Mouse (Mus musculus): ENCODE data around the gene Olfr191. TPM values are rescaled to one million over a fixed set of nuclear protein-coding genes. Genes with fewer than 3 reads are reported as not detected.
"Not testable (repeated sequence)": the region's sequence is repeated elsewhere in the genome, so short reads cannot be mapped to it uniquely, and the experiment has no call there.

Gene Olfr191
- polyA plus RNA-seq (2016; fragmentation: Nextera tagmentation; extraction: Ambion mirVana) = not detected in 2 replicates

DNA sequence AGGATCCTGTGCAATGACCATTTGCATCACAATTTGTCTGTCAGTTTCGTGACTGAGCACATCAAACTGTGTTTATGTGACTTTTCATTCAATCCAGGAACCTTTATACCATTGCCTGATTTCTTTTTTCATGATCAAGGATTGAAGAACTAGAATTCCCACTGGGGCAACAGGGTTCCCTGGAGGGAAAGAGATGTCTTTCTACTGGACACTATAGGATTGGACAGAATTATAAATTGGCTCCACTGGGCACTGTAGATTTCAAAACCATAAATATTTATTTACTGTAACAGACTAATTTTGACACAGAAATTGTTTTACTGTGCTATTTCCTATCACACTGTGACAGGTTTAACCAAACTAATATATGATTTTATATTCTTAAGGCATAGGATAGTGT is at the start of gene Olfr191:
Gene Olfr191, minus strand, starts transcription at position 101 of the 400 bp plus-strand sequence.
- not testable (repeated sequence) for ATAC-seq (ENCODE audit: insufficient number of reproducible peaks, insufficient read depth, low FRiP score, low TSS enrichment); H3K4me3 ChIP-seq; H3K4me2 ChIP-seq (replicated peaks); H3K27ac ChIP-seq; H3K4me1 ChIP-seq; H3K9ac ChIP-seq; H3K27me3 ChIP-seq; H3K36me3 ChIP-seq; H3K9me3 ChIP-seq
- 47% methylated on average over 1 of the region's 1 CpGs for WGBS

GRCm38 (mm10) chr16:59130740-59131139 is 41.1 kb upstream of the Olfr191 start:
- no peaks in the 10 kb centered on the region for H3K36me3 ChIP-seq
- no peak overlapping the region for H3K27ac ChIP-seq
- WGBS = 77% methylated on average over 1 of the region's 1 CpGs
- H3K9me3 ChIP-seq = no peaks in the 10 kb centered on the region
- H3K9ac ChIP-seq = no peak overlapping the region
- no peak for ATAC-seq (ENCODE audit: insufficient number of reproducible peaks, insufficient read depth, low FRiP score, low TSS enrichment)
- no peak overlapping the region for H3K4me3 ChIP-seq
- no peak overlapping the region for H3K4me2 ChIP-seq (replicated peaks)
- H3K4me1 ChIP-seq = no peaks in the 10 kb centered on the region
- H3K27me3 ChIP-seq = no peaks in the 10 kb centered on the region

DNA sequence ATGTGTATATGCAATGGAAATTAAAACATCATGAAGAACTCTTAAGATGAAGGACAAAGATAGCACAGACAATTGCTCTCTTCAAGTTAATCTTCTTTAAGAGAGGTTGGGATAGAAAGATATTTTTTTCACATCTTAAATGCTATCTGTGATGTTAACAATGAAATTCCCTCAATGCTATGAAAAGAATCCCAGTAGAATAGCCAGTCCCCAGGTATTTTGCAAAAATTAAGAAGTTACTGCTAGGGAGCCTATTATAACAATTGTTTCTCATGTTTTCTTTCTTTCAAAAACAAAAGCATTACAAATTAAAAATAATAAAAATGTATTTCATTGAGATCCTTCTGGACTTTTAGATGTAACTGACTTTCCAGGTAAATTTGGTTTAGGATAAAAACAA is 31.3 kb upstream of the Olfr191 start, which contains the start of gene Olfr194:
Gene Olfr194, minus strand, starts transcription at position 101 of the 400 bp plus-strand sequence.
- no peak within 1 kb of the TSS for H3K4me2 ChIP-seq (replicated peaks)
- no peaks in the 10 kb centered on the region for H3K9me3 ChIP-seq
- H3K27me3 ChIP-seq = no peaks in the 10 kb centered on the region
- no peaks in the 10 kb centered on the region for H3K36me3 ChIP-seq
- H3K4me3 ChIP-seq = no peak within 1 kb of the TSS
- no peak for ATAC-seq (ENCODE audit: insufficient number of reproducible peaks, insufficient read depth, low FRiP score, low TSS enrichment)
- no peaks in the 10 kb centered on the region for H3K4me1 ChIP-seq
- no peak within 1 kb of the TSS for H3K9ac ChIP-seq
- no peak within 1 kb of the TSS for H3K27ac ChIP-seq

DNA sequence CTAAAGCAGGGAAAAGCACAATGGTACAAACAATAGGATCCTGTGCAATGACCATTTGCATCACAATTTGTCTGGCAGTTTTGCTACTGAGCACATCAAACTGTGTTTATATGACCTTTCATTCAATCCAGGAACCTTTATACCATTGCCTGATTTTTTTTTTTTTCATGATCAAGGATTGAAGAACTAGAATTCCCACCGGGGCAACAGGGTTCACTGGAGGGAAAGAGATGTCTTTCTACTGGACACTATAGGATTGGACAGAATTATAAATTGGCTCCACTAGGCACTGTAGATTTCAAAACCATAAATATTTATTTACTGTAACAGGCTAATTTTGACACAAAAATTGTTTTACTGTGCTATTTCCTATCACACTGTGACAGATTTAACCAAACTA is 22.2 kb upstream of the Olfr191 start, which contains the start of gene Olfr193:
Gene Olfr193, minus strand, starts transcription at position 101 of the 400 bp plus-strand sequence.
- no peak within 1 kb of the TSS for H3K4me2 ChIP-seq (replicated peaks)
- H3K9ac ChIP-seq = no peak within 1 kb of the TSS
- no peak within 1 kb of the TSS for H3K4me3 ChIP-seq
- no peaks in the 10 kb centered on the region for H3K4me1 ChIP-seq
- H3K27ac ChIP-seq = no peak within 1 kb of the TSS
- WGBS = 88% methylated on average over 1 of the region's 1 CpGs
- H3K9me3 ChIP-seq = no peaks in the 10 kb centered on the region
- ATAC-seq (ENCODE audit: insufficient number of reproducible peaks, insufficient read depth, low FRiP score, low TSS enrichment) = no peak
- no peaks in the 10 kb centered on the region for H3K27me3 ChIP-seq
- no peaks in the 10 kb centered on the region for H3K36me3 ChIP-seq

- H3K9ac ChIP-seq; H3K27ac ChIP-seq; H3K4me2 ChIP-seq (replicated peaks); H3K36me3 ChIP-seq; H3K4me3 ChIP-seq; ATAC-seq (ENCODE audit: insufficient number of reproducible peaks, insufficient read depth, low FRiP score, low TSS enrichment); H3K9me3 ChIP-seq; H3K4me1 ChIP-seq; H3K27me3 ChIP-seq: not testable (repeated sequence)
- 79% methylated on average over 5 of the region's 5 CpGs for WGBS
These were observed 18.9 kb upstream of the Olfr191 start for GRCm38 (mm10) chr16:59108522-59108921.

- H3K4me2 ChIP-seq (replicated peaks) = no peak overlapping the region
- H3K27ac ChIP-seq = no peak overlapping the region
- H3K36me3 ChIP-seq = no peaks in the 10 kb centered on the region
- no peak for ATAC-seq (ENCODE audit: insufficient number of reproducible peaks, insufficient read depth, low FRiP score, low TSS enrichment)
- 72% methylated on average over 2 of the region's 2 CpGs for WGBS
- H3K27me3 ChIP-seq = no peaks in the 10 kb centered on the region
- no peaks in the 10 kb centered on the region for H3K4me1 ChIP-seq
- no peaks in the 10 kb centered on the region for H3K9me3 ChIP-seq
- no peak overlapping the region for H3K9ac ChIP-seq
- no peak overlapping the region for H3K4me3 ChIP-seq
These were observed 15.7 kb upstream of the Olfr191 start for GRCm38 (mm10) chr16:59105312-59105711.

DNA sequence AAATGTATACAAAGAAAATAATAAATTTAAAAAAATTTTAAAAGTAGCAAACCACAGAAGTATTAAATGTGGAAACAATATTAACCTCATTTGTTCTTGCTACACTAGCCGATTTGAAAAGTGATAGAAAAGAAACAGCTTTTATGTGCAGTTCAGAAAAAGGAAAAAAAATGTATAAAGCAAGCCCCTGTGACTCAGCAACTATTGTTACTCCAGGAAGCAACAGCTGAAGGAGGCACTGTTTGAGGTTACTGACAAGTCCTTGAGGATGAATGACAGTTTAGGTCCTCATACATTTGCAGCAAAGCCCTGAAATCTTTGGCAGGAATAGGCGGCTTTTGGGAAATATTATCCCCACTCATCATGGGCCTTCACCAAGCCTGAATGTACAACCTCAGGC is 8.5 kb downstream of the Olfr191 start:
- H3K9me3 ChIP-seq; H3K9ac ChIP-seq; H3K4me3 ChIP-seq; H3K4me1 ChIP-seq; H3K27me3 ChIP-seq; ATAC-seq (ENCODE audit: insufficient number of reproducible peaks, insufficient read depth, low FRiP score, low TSS enrichment); H3K36me3 ChIP-seq; H3K4me2 ChIP-seq (replicated peaks); H3K27ac ChIP-seq: not testable (repeated sequence)
- WGBS = 85% methylated on average over 2 of the region's 2 CpGs

DNA sequence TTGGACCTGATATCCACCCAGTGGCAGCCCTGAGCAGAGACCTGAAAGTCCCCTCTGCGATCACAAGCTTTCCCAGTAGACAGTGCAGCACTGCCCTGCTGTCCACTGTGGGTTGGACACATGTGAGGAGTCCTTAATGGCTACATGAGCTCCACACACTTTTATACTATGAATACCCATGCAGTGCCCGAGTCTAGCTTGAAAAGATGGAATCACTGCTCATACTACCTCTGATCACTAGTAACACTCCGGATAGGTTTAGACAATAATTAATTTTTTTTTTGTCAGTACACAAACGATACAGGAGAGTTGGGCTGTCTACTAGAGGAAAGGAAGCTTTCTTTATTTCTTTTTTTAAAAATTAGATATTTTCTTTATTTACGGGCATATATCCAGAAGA is 11.7 kb downstream of the Olfr191 start, which contains the start of gene Olfr190:
Gene Olfr190, minus strand, starts transcription at position 101 of the 400 bp plus-strand sequence.
- Histone ChIP-seq H3K4me3 (no peak within 1 kb of the TSS), H3K27ac (no peak within 1 kb of the TSS), H3K4me1 (no peaks in the 10 kb centered on the region), H3K36me3 (no peaks in the 10 kb centered on the region), H3K4me2 (replicated peaks) (no peak within 1 kb of the TSS), H3K9me3 (no peaks in the 10 kb centered on the region), H3K27me3 (no peaks in the 10 kb centered on the region), H3K9ac (no peak within 1 kb of the TSS)
- 89% methylated on average over 5 of the region's 5 CpGs for WGBS
- ATAC-seq (ENCODE audit: insufficient number of reproducible peaks, insufficient read depth, low FRiP score, low TSS enrichment) = no peak

- no peak overlapping the region for H3K27ac ChIP-seq
- no peaks in the 10 kb centered on the region for H3K9me3 ChIP-seq
- H3K9ac ChIP-seq = no peak overlapping the region
- ATAC-seq (ENCODE audit: insufficient number of reproducible peaks, insufficient read depth, low FRiP score, low TSS enrichment) = no peak
- 82% methylated on average over 1 of the region's 1 CpGs for WGBS
- no peak overlapping the region for H3K4me3 ChIP-seq
- H3K36me3 ChIP-seq = no peaks in the 10 kb centered on the region
- H3K4me2 ChIP-seq (replicated peaks) = no peak overlapping the region
- H3K27me3 ChIP-seq = no peaks in the 10 kb centered on the region
- no peaks in the 10 kb centered on the region for H3K4me1 ChIP-seq
These were observed 16.1 kb downstream of the Olfr191 start for GRCm38 (mm10) chr16:59073520-59073919.

DNA sequence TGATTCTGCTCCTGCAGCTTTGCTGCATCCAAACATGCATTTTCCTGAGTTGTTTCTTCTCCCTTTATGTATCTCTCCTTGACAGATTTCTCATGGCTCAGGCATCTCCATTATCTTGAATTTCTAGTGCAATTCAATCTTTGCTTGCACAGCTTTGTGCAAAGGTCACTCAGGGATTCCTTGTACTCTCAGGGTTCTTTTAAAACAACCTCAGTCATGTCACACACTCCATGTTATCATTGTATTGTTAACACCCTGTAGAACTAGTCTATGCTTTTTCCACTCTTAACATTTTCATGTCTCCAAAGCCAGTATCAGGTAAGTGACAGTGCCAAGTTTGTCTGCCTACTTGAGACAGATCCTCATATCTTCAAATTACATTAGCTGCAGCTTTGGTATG is 17.9 kb downstream of the Olfr191 start:
- H3K9ac ChIP-seq = no peak overlapping the region

DNA sequence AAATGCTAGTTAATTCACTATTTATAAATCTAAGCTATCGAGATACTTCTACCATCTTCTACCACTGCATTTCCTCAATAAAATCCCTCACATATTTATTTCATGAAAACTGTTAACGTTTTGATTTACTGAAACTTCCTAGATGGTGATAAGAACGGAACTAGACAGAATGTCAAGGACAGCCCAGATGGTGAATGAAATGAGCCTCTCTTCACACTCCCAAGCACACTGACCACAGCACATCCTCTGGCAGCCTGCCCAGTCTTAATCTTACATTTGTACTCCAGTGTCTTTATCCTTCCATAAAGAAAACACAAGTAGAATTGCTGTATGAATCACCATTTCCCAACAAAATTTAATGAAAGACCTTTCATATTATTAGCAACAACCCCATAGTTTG is 27.2 kb downstream of the Olfr191 start:
- not testable (repeated sequence) for H3K9me3 ChIP-seq; H3K4me2 ChIP-seq (replicated peaks); ATAC-seq (ENCODE audit: insufficient number of reproducible peaks, insufficient read depth, low FRiP score, low TSS enrichment); H3K4me1 ChIP-seq; H3K9ac ChIP-seq; H3K27ac ChIP-seq; H3K27me3 ChIP-seq; H3K36me3 ChIP-seq; H3K4me3 ChIP-seq
- WGBS = 70% methylated on average over 3 of the region's 3 CpGs

More for the DNA sequence above, 17.9 kb downstream of the Olfr191 start:
- H3K36me3 ChIP-seq = no peaks in the 10 kb centered on the region
- no peaks in the 10 kb centered on the region for H3K4me1 ChIP-seq
- H3K9me3 ChIP-seq = no peaks in the 10 kb centered on the region
- H3K27ac ChIP-seq = no peak overlapping the region
- H3K4me3 ChIP-seq = no peak overlapping the region
- no peak for ATAC-seq (ENCODE audit: insufficient number of reproducible peaks, insufficient read depth, low FRiP score, low TSS enrichment)
- H3K27me3 ChIP-seq = no peaks in the 10 kb centered on the region
- H3K4me2 ChIP-seq (replicated peaks) = no peak overlapping the region

- H3K36me3 ChIP-seq; H3K9ac ChIP-seq; H3K4me3 ChIP-seq; H3K9me3 ChIP-seq; H3K27ac ChIP-seq; H3K4me2 ChIP-seq (replicated peaks); H3K27me3 ChIP-seq; ATAC-seq (ENCODE audit: insufficient number of reproducible peaks, insufficient read depth, low FRiP score, low TSS enrichment); H3K4me1 ChIP-seq: not testable (repeated sequence)
- WGBS = 84% methylated on average over 2 of the region's 2 CpGs
These were observed 40.3 kb downstream of the Olfr191 start for GRCm38 (mm10) chr16:59049286-59049685.

GRCm38 (mm10) chr16:59048860-59049259 is 40.8 kb downstream of the Olfr191 start:
- H3K9me3 ChIP-seq = no peaks in the 10 kb centered on the region
- 76% methylated on average over 1 of the region's 1 CpGs for WGBS
- H3K27ac ChIP-seq = no peak overlapping the region
- H3K27me3 ChIP-seq = no peaks in the 10 kb centered on the region
- no peak overlapping the region for H3K4me2 ChIP-seq (replicated peaks)
- H3K9ac ChIP-seq = no peak overlapping the region
- no peaks in the 10 kb centered on the region for H3K36me3 ChIP-seq
- no peak for ATAC-seq (ENCODE audit: insufficient number of reproducible peaks, insufficient read depth, low FRiP score, low TSS enrichment)
- H3K4me1 ChIP-seq = no peaks in the 10 kb centered on the region
- H3K4me3 ChIP-seq = no peak overlapping the region
